In the genomic region with DNA sequence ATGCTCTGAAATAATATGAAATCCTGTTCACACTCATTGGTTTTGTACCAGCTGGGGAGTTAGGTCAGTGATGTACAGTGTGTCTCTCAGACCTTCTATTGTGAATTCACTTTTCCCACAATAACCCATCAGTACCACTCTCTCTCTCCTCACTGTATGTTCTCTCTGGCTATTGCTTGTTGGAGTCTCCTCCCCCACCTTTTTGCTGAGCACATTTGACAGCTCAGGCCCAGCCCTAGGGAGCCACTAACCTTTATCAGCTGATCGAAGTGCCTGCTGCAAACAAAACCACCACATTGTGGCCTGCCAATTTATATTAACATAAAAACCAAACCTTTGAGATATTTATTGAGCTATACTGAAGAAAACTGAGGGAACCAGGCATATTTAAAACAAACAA, we compare ENCODE assay signal across 14 mouse cellular contexts. TPM values are rescaled to one million over a fixed set of nuclear protein-coding genes. Genes with fewer than 3 reads are reported as not detected.
DNase-seq lines count a peak whose midpoint lies in the region; ATAC-seq and TF ChIP-seq lines count a peak whose summit lies in the region.
"Had no signal": no experiment of that assay in that cellular context is flagged by ENCODE, and none has a peak within 500 bp of the region (broad histone marks: within the 10 kb centered on the region; RNA-seq: fewer than 3 reads in every experiment).

No protein-coding gene starts in this region.

- ATAC-seq in forebrain, embryonic 14.5 days, result peak; percentile 18; the same call in 1 of the 2 replicates
- no peak for ATAC-seq in midbrain, embryonic 11.5 days (ENCODE audit: low FRiP score)

- H3K27me3 ChIP-seq in forebrain, embryonic 14.5 days (replicated peaks; ENCODE audit: control insufficient read depth, insufficient read depth, low read length), result no peaks in the 10 kb centered on the region
- H3K27me3 ChIP-seq in midbrain, embryonic 11.5 days (ENCODE audit: control insufficient read depth, insufficient read depth, low read length), result no peaks in the 10 kb centered on the region; the same call in 1 of the 2 replicates

- DNase-seq in gastrocnemius, adult 2 months, result no peak
- no peak for DNase-seq in gastrocnemius, adult 18-20 months (ENCODE audit: low spot score)
- peak; percentile 77 for DNase-seq in brain, adult 2 months (ENCODE audit: low read depth, low spot score)
- DNase-seq in forebrain, embryonic 14.5 days (ENCODE audit: low spot score), result peak; percentile 41
- DNase-seq in midbrain, embryonic 11.5 days (ENCODE audit: low spot score, missing footprints), result no peak
- DNase-seq in urinary bladder, adult 2 months (ENCODE audit: low spot score), result no peak
- no peak for DNase-seq in urinary bladder, adult 18-20 months (ENCODE audit: low spot score in 2 of 2)
- DNase-seq in adrenal gland, adult 2 months, result no peak
- DNase-seq: adrenal gland, postnatal 25 days; kidney, adult 11 months; thymus, postnatal 4 days had no signal

- no peaks in the 10 kb centered on the region for H3K9me3 ChIP-seq in forebrain, embryonic 14.5 days (replicated peaks; ENCODE audit: control insufficient read depth, low read length)
- no peaks in the 10 kb centered on the region for H3K9me3 ChIP-seq in midbrain, embryonic 11.5 days (ENCODE audit: control insufficient read depth, low read length)
- H3K9me3 ChIP-seq: megakaryocyte, embryonic 14.5 days had no signal

- H3K27ac ChIP-seq in gastrocnemius, adult 2 months, result no peak overlapping the region
- peak overlapping the region; percentile 88 for H3K27ac ChIP-seq in forebrain, embryonic 14.5 days (ENCODE audit: low read depth, low read length)
- no peak overlapping the region for H3K27ac ChIP-seq in midbrain, embryonic 11.5 days (ENCODE audit: low read depth, low read length)
- H3K27ac ChIP-seq: liver, embryonic 14.5 days had no signal

- intact Hi-C loops in gastrocnemius, adult 2 months (cut with DNase I), result no loop called here

- peak overlapping the region; percentile 78 for H3K4me3 ChIP-seq in gastrocnemius, adult 2 months
- peak overlapping the region; percentile 81 for H3K4me3 ChIP-seq in forebrain, embryonic 14.5 days (ENCODE audit: low read depth, low read length)
- peak overlapping the region; percentile 60 for H3K4me3 ChIP-seq in midbrain, embryonic 11.5 days (ENCODE audit: low read depth, low read length)
- H3K4me3 ChIP-seq: megakaryocyte, embryonic 14.5 days had no signal

- peaks cover 5% of the 10 kb centered on the region; the same call in 1 of the 2 replicates for H3K36me3 ChIP-seq in forebrain, embryonic 14.5 days (ENCODE audit: control insufficient read depth, insufficient read depth, low read length)
- no peaks in the 10 kb centered on the region for H3K36me3 ChIP-seq in midbrain, embryonic 11.5 days (ENCODE audit: control insufficient read depth, insufficient read depth, low read length)

- peak overlapping the region; percentile 66 for H3K4me2 ChIP-seq in forebrain, embryonic 14.5 days (ENCODE audit: low read length)
- H3K4me2 ChIP-seq in midbrain, embryonic 11.5 days, result peak overlapping the region; percentile 76; the same call in 1 of the 2 replicates

- H3K4me1 ChIP-seq in forebrain, embryonic 14.5 days (ENCODE audit: control insufficient read depth, insufficient read depth, low read length), result peaks cover 7% of the 10 kb centered on the region
- H3K4me1 ChIP-seq in midbrain, embryonic 11.5 days (ENCODE audit: control insufficient read depth, insufficient read depth, low read length), result no peaks in the 10 kb centered on the region; the same call in 1 of the 2 replicates

- TF ChIP-seq CTCF in gastrocnemius, adult 2 months (IDR thresholded peaks at IDR 0.05), result no peak

- H3K9ac ChIP-seq in forebrain, embryonic 14.5 days (ENCODE audit: low read length), result peak overlapping the region; percentile 79
- no peak overlapping the region for H3K9ac ChIP-seq in midbrain, embryonic 11.5 days (ENCODE audit: low read length)
- H3K9ac ChIP-seq: liver, embryonic 14.5 days had no signal

- 42% methylated on average over 1 of the region's 1 CpGs for WGBS in forebrain, embryonic 14.5 days
- 52% methylated on average over 1 of the region's 1 CpGs for WGBS in midbrain, embryonic 11.5 days

RNA-seq across cellular contexts. Expression of a gene that starts 1.6 kb away (rescaled TPM):
- total RNA-seq in gastrocnemius, adult 2 months (2021), result 1 to 10 TPM; 5.4 to 5.6 TPM
- 1 to 10 TPM; 3.7 to 5.0 TPM for total RNA-seq in gastrocnemius, adult 18-20 months (2021)
- polyA plus RNA-seq in forebrain, embryonic 14.5 days (2014; fragmentation: Nextera tagmentation; extraction: Ambion mirVana), result 127 and 193 TPM in 2 replicates
- 63.2 and 70.7 TPM in 2 replicates for polyA plus RNA-seq in midbrain, embryonic 11.5 days (2014; fragmentation: Nextera tagmentation; extraction: Ambion mirVana)
- 5.0 and 7.0 TPM in 2 replicates for polyA plus RNA-seq in urinary bladder, adult 2 months (2012; rRNA removed)
- total RNA-seq in adrenal gland, adult 2 months (2021), result 10 to 100 TPM in 1 of 2 experiments, 1 to 10 TPM in 1; 9.4 to 14.4 TPM
- polyA plus RNA-seq in adrenal gland, adult 2 months (2012; rRNA removed), result 0.51 and 0.81 TPM in 2 replicates
- total RNA-seq: common myeloid progenitor, adult 5-6 weeks had no signal

RNA-seq across cellular contexts. Expression of a gene that starts 16.0 kb away (rescaled TPM):
- 1 to 10 TPM; 4.0 to 4.7 TPM for total RNA-seq in gastrocnemius, adult 2 months (2021)
- total RNA-seq in gastrocnemius, adult 18-20 months (2021), result 1 to 10 TPM; 4.8 to 7.6 TPM
- 26.0 and 34.1 TPM in 2 replicates for polyA plus RNA-seq in forebrain, embryonic 14.5 days (2014; fragmentation: Nextera tagmentation; extraction: Ambion mirVana)
- polyA plus RNA-seq in midbrain, embryonic 11.5 days (2014; fragmentation: Nextera tagmentation; extraction: Ambion mirVana), result 12.1 and 14.8 TPM in 2 replicates
- 42.3 and 48.9 TPM in 2 replicates for polyA plus RNA-seq in urinary bladder, adult 2 months (2012; rRNA removed)
- 10 to 100 TPM in 1 of 2 experiments, 1 to 10 TPM in 1; 10.0 to 18.3 TPM for total RNA-seq in adrenal gland, adult 2 months (2021)
- 30.3 and 50.1 TPM in 2 replicates for polyA plus RNA-seq in adrenal gland, adult 2 months (2012; rRNA removed)

RNA-seq across cellular contexts. Expression of a gene that starts 50.0 kb away (rescaled TPM):
- total RNA-seq in gastrocnemius, adult 2 months (2021), result 10 to 100 TPM; 15.0 to 23.0 TPM
- 10 to 100 TPM; 14.2 to 26.3 TPM for total RNA-seq in gastrocnemius, adult 18-20 months (2021)
- polyA plus RNA-seq in forebrain, embryonic 14.5 days (2014; fragmentation: Nextera tagmentation; extraction: Ambion mirVana), result 92.4 and 104 TPM in 2 replicates
- 97.4 and 105 TPM in 2 replicates for polyA plus RNA-seq in midbrain, embryonic 11.5 days (2014; fragmentation: Nextera tagmentation; extraction: Ambion mirVana)
- 73.0 and 73.1 TPM in 2 replicates for polyA plus RNA-seq in urinary bladder, adult 2 months (2012; rRNA removed)
- total RNA-seq in adrenal gland, adult 2 months (2021), result 10 to 100 TPM; 58.6 to 63.1 TPM
- 4.7 and 4.8 TPM in 2 replicates for polyA plus RNA-seq in adrenal gland, adult 2 months (2012; rRNA removed)

Comparison
In these comparisons a context has a peak if more than half of its experiments do, and no peak if none do; other contexts are left out.
1. DNase-seq: peak in brain, adult 2 months (single experiment) and forebrain, embryonic 14.5 days (single experiment); none in gastrocnemius, adult 2 months (single experiment), gastrocnemius, adult 18-20 months (single experiment), midbrain, embryonic 11.5 days (single experiment), urinary bladder, adult 2 months (single experiment), urinary bladder, adult 18-20 months (0 of 2) and adrenal gland, adult 2 months (single experiment).
2. RNA of a gene that starts 50.0 kb away (polyA plus RNA-seq): 97.4 to 105 TPM in midbrain, embryonic 11.5 days, 92.4 to 104 TPM in forebrain, embryonic 14.5 days and 73.0 to 73.1 TPM in urinary bladder, adult 2 months; 4.7 to 4.8 TPM in adrenal gland, adult 2 months; every median in the first group is over 10 times any median in the second.
3. Peak in every context shown above with its lines, with median percentiles within 50 percentile points of each other: H3K4me3 ChIP-seq.